Mouse (Mus musculus) intestine, embryonic 14.5 days (tissue): ENCODE measurements at regions not wholly inside any gene's neighbourhood (a gene's known extent, or its start where the extent isn't known, plus 50 kb on each side); places are given as distances from the start of the nearest gene placed in this dataset.
A peak's percentile ranks its signal among the peaks of the same experiment; 100 is the strongest.
"Not testable (repeated sequence)": the region's sequence is repeated elsewhere in the genome, so short reads cannot be mapped to it uniquely, and the experiment has no call there.

Experiments
- ATAC-seq: fragments of 200-750 bp; cut with Nextera tagmentation; replicated peaks from 2 replicates; pipeline ENCODE4 v1.8.0; 2017; ENCODE audit warnings: low read depth, moderate number of reproducible peaks, moderate TSS enrichment, moderate library complexity; ENCODE audit not compliant: low FRiP score, low TSS enrichment
- DNase-seq: peaks from one replicate; pipeline ENCODE4 v3.0.0-alpha.2; 2018; ENCODE audit warnings: low spot score
- H3K27ac ChIP-seq: fragments of 300-500 bp; sonication (generic); 2 replicates; pipeline ENCODE4 v1.5.1; 2014; ENCODE audit warnings: low read depth, mild to moderate bottlenecking, control low read depth
- H3K27me3 ChIP-seq: fragments of 300-500 bp; sonication (generic); replicated peaks from 2 replicates; pipeline ENCODE4 v1.6.1; 2014; ENCODE audit warnings: low read length, control low read depth; ENCODE audit not compliant: control insufficient read depth, insufficient read depth
- H3K36me3 ChIP-seq: fragments of 300-500 bp; sonication (generic); 2 replicates; pipeline ENCODE4 v1.6.1; 2014; ENCODE audit warnings: low read length, control low read depth; ENCODE audit not compliant: control insufficient read depth, insufficient read depth
- H3K4me1 ChIP-seq: fragments of 300-500 bp; sonication (generic); replicated peaks from 2 replicates; pipeline ENCODE4 v1.6.1; 2014; ENCODE audit warnings: low read length, control low read depth, mixed read lengths; ENCODE audit not compliant: control insufficient read depth, insufficient read depth
- H3K4me2 ChIP-seq: fragments of 300-500 bp; sonication (generic); 2 replicates; pipeline ENCODE4 v1.6.1; 2014; ENCODE audit warnings: low read length
- H3K4me3 ChIP-seq: fragments of 300-500 bp; sonication (generic); 2 replicates; pipeline ENCODE4 v1.5.1; 2014; ENCODE audit warnings: low read depth, low read length, control low read depth, mixed read lengths
- H3K9ac ChIP-seq: fragments of 300-500 bp; sonication (generic); 2 replicates; pipeline ENCODE4 v1.6.1; 2014; ENCODE audit warnings: mild to moderate bottlenecking, low read length
- H3K9me3 ChIP-seq: fragments of 300-500 bp; sonication (generic); 2 replicates; pipeline ENCODE4 v1.6.1; 2016; ENCODE audit warnings: low read length, control low read depth; ENCODE audit not compliant: control insufficient read depth
- WGBS: fragments of 180-500 bp; shearing (Covaris S2); extraction: QIAGEN DNeasy Blood & Tissue Kit; methylation state at CpG from one replicate; pipeline ENCODE4 v1.1.7; 2014; 5-methylcytosine and 5-hydroxymethylcytosine counted together

DNA sequence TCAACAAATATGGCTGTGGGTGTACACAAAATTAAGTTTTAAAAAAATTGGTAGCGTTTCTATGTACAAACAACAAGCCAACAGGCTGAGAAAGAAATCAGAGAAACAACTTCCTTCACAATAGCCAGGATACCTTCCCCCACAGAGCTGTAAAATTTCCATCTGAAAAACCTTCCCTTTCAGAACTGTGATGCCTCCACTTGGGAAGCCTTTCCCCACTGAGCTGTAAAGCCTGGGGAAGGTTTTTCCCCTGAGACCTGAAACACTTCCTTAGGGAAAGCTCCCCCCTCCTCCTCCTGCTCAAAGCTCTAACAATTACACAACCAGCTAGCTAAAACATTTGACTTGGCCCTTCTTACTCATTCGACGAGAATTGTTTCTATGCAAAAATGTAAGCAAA lies 245.5 kb upstream of the Zfp960 start:
- 35% methylated on average over 3 of the region's 3 CpGs for WGBS
- H3K36me3 ChIP-seq, result no peaks in the 10 kb centered on the region

DNA sequence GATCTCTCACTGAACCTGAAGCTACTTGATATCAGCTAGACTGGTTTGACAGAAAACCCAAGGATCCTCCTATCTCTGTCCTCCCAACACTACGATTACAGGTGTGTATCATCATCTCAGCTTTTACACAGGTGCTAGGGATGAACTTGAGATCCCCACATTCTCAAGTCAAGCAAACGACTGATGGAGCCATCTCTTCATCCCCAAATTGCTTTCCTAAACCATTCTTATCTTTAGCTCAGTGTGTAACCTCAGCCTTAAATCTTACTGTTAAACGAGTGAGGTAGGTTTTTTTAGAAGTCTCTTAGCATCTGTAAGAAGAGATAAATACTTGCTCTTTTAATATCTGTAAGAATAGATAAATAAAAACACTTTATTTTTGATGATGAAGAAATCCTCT lies 242.2 kb upstream of the Zfp960 start:
- H3K27ac ChIP-seq, result no peak overlapping the region
- DNase-seq, result no peak
- no peaks in the 10 kb centered on the region for H3K36me3 ChIP-seq
- H3K9me3 ChIP-seq, result no peaks in the 10 kb centered on the region
- ATAC-seq, result no peak
- H3K9ac ChIP-seq, result no peak overlapping the region
- H3K27me3 ChIP-seq, result no peaks in the 10 kb centered on the region
- no peak overlapping the region for H3K4me3 ChIP-seq
- H3K4me1 ChIP-seq, result no peaks in the 10 kb centered on the region
- no peak overlapping the region for H3K4me2 ChIP-seq
- 75% methylated on average over 3 of the region's 3 CpGs for WGBS

More for the DNA sequence above, 245.5 kb upstream of the Zfp960 start:
- ATAC-seq (no peak), DNase-seq (no peak)
- H3K9ac ChIP-seq, result no peak overlapping the region
- H3K27me3 ChIP-seq, result no peaks in the 10 kb centered on the region
- H3K4me3 ChIP-seq, result no peak overlapping the region
- no peak overlapping the region for H3K4me2 ChIP-seq
- H3K27ac ChIP-seq, result no peak overlapping the region
- no peaks in the 10 kb centered on the region for H3K9me3 ChIP-seq
- no peaks in the 10 kb centered on the region for H3K4me1 ChIP-seq

- no peak overlapping the region for H3K4me3 ChIP-seq
- no peaks in the 10 kb centered on the region for H3K4me1 ChIP-seq
- H3K4me2 ChIP-seq, result no peak overlapping the region
- H3K9me3 ChIP-seq, result no peaks in the 10 kb centered on the region
- no peaks in the 10 kb centered on the region for H3K36me3 ChIP-seq
- 94% methylated on average over 4 of the region's 4 CpGs for WGBS
- H3K9ac ChIP-seq, result no peak overlapping the region
- DNase-seq (no peak), ATAC-seq (no peak)
- no peak overlapping the region for H3K27ac ChIP-seq
- H3K27me3 ChIP-seq, result no peaks in the 10 kb centered on the region
Measured at GRCm38 (mm10) chr17:16839152-16839551, 224.8 kb upstream of the Zfp960 start.

GRCm38 (mm10) chr17:16860771-16861170 lies 203.1 kb upstream of the Zfp960 start:
- H3K9me3 ChIP-seq, result no peaks in the 10 kb centered on the region
- 22% methylated on average over 1 of the region's 1 CpGs for WGBS
- no peak overlapping the region for H3K27ac ChIP-seq
- H3K27me3 ChIP-seq, result no peaks in the 10 kb centered on the region
- H3K4me2 ChIP-seq, result no peak overlapping the region
- no peak for ATAC-seq
- no peaks in the 10 kb centered on the region for H3K36me3 ChIP-seq
- no peak overlapping the region for H3K9ac ChIP-seq
- H3K4me1 ChIP-seq, result no peaks in the 10 kb centered on the region
- no peak for DNase-seq
- no peak overlapping the region for H3K4me3 ChIP-seq

DNA sequence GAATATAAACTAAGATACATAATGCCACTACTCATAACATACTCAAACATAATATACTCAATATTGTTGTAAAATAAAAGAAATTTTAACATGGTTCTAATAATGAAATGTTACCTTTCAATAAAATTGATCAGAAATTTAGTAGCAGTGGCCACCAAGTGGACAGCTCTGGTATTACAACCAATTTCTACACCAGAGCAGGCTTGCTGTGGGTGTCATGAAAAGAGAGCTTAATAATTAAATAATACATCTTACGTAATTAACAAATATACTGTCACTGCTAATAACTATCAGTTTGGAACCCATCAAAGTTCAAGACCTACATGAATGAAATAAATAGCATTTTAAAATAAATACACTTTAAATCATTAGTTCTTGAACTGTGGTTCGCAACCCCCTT lies 163.1 kb upstream of the Zfp960 start:
- Histone ChIP-seq H3K27me3 (no peaks in the 10 kb centered on the region), H3K36me3 (no peaks in the 10 kb centered on the region), H3K4me1 (no peaks in the 10 kb centered on the region), H3K9me3 (peaks cover 3% of the 10 kb centered on the region; the same call in 1 of the 2 replicates), H3K4me2 (no peak overlapping the region), H3K4me3 (no peak overlapping the region), H3K9ac (no peak overlapping the region), H3K27ac (no peak overlapping the region)
- ATAC-seq (no peak), DNase-seq (no peak)
- WGBS, result 64% methylated on average over 2 of the region's 2 CpGs

- DNase-seq (no peak), ATAC-seq (no peak)
- Histone ChIP-seq H3K36me3 (no peaks in the 10 kb centered on the region), H3K4me1 (no peaks in the 10 kb centered on the region), H3K4me2 (no peak overlapping the region), H3K27ac (no peak overlapping the region), H3K9ac (no peak overlapping the region), H3K9me3 (no peaks in the 10 kb centered on the region), H3K27me3 (no peaks in the 10 kb centered on the region), H3K4me3 (no peak overlapping the region)
- WGBS, result 89% methylated on average over 2 of the region's 2 CpGs
Measured at GRCm38 (mm10) chr17:16918191-16918590, 145.7 kb upstream of the Zfp960 start.

DNA sequence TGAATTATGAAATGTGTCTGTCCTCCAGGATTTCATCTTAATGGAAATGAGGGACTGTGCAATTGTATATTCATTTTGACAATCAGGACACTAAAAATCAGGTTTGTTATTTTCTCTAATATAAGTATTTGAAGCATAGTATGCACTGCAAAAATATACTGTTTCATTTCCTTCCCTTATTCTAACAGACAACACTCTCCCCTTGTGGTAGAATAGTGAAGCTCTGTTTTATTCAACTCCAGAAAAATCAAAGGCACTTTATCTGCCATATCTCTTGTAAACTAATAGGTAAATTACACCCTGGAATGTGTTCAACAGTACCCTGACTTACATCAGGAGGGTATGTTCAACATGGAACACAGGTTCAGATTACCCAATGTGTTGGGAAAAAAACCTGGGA lies 137.7 kb upstream of the Zfp960 start:
- H3K9ac ChIP-seq, result no peak overlapping the region
- H3K4me3 ChIP-seq, result no peak overlapping the region
- no peak overlapping the region for H3K27ac ChIP-seq
- H3K27me3 ChIP-seq, result no peaks in the 10 kb centered on the region
- ATAC-seq, result no peak
- no peaks in the 10 kb centered on the region for H3K36me3 ChIP-seq
- no peaks in the 10 kb centered on the region for H3K9me3 ChIP-seq
- H3K4me1 ChIP-seq, result no peaks in the 10 kb centered on the region
- no peak overlapping the region for H3K4me2 ChIP-seq
- DNase-seq, result no peak

DNA sequence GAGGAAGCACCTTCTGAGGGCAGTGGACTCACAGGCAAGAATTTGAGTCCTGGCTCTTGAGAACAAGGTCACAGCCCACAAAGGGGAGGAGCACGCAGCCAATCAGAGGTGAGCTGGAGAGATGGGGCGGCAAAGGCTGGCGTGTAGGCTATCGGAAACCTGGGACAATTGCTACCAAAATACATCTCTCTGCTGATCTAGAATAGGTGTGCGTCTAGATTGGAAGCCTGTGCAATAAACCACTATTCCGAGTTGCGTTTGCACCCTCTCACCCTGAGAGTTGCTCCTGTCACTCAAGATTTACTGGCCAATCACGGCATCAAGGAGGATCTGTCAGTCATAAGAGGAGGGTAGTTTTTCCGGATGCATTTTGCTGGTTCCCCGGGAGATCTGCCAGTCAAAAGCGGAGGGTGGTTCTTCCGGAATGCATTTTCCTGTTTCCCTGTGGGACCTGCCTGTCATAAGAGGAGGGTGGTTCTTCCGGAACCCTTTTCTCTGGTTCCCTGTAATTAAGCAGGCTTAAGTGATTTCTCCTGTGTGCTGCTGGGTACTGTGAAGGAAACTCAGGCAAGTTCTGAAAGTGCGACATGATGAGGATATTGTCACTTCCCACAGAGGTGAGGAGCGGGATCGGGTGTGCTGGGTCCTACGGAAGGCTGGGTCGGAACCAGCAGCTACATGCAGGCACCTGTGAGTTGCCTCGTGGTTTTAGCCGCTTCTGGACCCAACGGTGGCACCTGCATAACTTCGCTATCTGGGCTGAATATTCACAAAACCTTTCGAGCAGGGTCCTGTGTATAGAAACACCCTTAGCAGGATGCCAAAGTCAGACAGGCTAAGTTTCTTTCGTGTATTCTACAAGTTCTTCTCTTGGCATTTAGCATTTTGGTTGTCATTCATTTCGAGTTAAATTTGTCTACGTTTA lies 112.6 kb upstream of the Zfp960 start:
- not testable (repeated sequence) for H3K36me3 ChIP-seq, H3K4me1 ChIP-seq, H3K9me3 ChIP-seq, H3K27me3 ChIP-seq, H3K27ac ChIP-seq
- peak; percentile 89 for DNase-seq
- H3K9ac ChIP-seq, result 0 out of 2 replicates have a peak overlapping the region, but pooled peaks have one; percentile 13
- ATAC-seq, result peak; percentile 99
- WGBS, result 1% methylated on average over 22 of the region's 26 CpGs
- H3K4me3 ChIP-seq, result peak overlapping the region; percentile 45
- peak overlapping the region; percentile 46 for H3K4me2 ChIP-seq

GRCm38 (mm10) chr17:16952146-16952545 lies 111.8 kb upstream of the Zfp960 start:
- not testable (repeated sequence) for H3K27me3 ChIP-seq, H3K9ac ChIP-seq, DNase-seq, ATAC-seq, H3K4me1 ChIP-seq, H3K9me3 ChIP-seq, H3K27ac ChIP-seq, H3K36me3 ChIP-seq
- peak overlapping the region; percentile 45 for H3K4me3 ChIP-seq
- 19% methylated on average over 2 of the region's 2 CpGs for WGBS
- peak overlapping the region; percentile 46 for H3K4me2 ChIP-seq
